Mouse (Mus musculus) heart, embryonic 16.5 days (tissue): ENCODE data around the gene Plekhg4. TPM values are rescaled to one million over a fixed set of nuclear protein-coding genes. Genes with fewer than 3 reads are reported as not detected.

Experiments
- ATAC-seq: fragments of 200-750 bp; cut with Nextera tagmentation; replicated peaks from 2 replicates; pipeline ENCODE4 v1.8.0; 2017; ENCODE audit warnings: moderate number of reproducible peaks; ENCODE audit not compliant: insufficient read depth, low FRiP score; ENCODE audit errors: extremely low read depth
- H3K27ac ChIP-seq: fragments of 300-500 bp; sonication (generic); 2 replicates; pipeline ENCODE4 v1.5.1; 2014; ENCODE audit warnings: mild to moderate bottlenecking, low read length, control low read depth, moderate library complexity
- H3K27me3 ChIP-seq: fragments of 300-500 bp; sonication (generic); 2 replicates; pipeline ENCODE4 v1.6.1; 2014; ENCODE audit warnings: low read length, mixed read lengths; ENCODE audit not compliant: control insufficient read depth, insufficient read depth
- H3K36me3 ChIP-seq: fragments of 300-500 bp; sonication (generic); 2 replicates; pipeline ENCODE4 v1.6.1; 2014; ENCODE audit not compliant: control insufficient read depth, insufficient read depth
- H3K4me1 ChIP-seq: fragments of 300-500 bp; sonication (generic); 2 replicates; pipeline ENCODE4 v1.6.1; 2014; ENCODE audit warnings: low read length, mixed read lengths; ENCODE audit not compliant: control insufficient read depth, insufficient read depth
- H3K4me2 ChIP-seq: fragments of 300-500 bp; sonication (generic); 2 replicates; pipeline ENCODE4 v1.6.1; 2014; ENCODE audit warnings: low read depth, mild to moderate bottlenecking, control low read depth, low read length
- H3K4me3 ChIP-seq: fragments of 300-500 bp; sonication (generic); 2 replicates; pipeline ENCODE4 v1.5.1; 2014; ENCODE audit warnings: mild to moderate bottlenecking, control low read depth, low read length
- H3K9ac ChIP-seq: fragments of 300-500 bp; sonication (generic); 2 replicates; pipeline ENCODE4 v1.6.1; 2014; ENCODE audit warnings: low read length, control low read depth
- H3K9me3 ChIP-seq: fragments of 300-500 bp; sonication (generic); replicated peaks from 2 replicates; pipeline ENCODE4 v1.6.1; 2016; ENCODE audit warnings: low read length; ENCODE audit not compliant: control insufficient read depth
- WGBS: fragments of 180-500 bp; shearing (Covaris S2); extraction: QIAGEN DNeasy Blood & Tissue Kit; methylation state at CpG from one replicate; pipeline ENCODE4 v1.1.7; 2014; 5-methylcytosine and 5-hydroxymethylcytosine counted together
- polyA plus RNA-seq: library from polyadenylated mRNA; unstranded; fragments of >200 nt; fragmentation: Nextera tagmentation; extraction: Ambion mirVana; gene quantifications from 2 replicates; pipeline ENCODE4 v1.2.1, GENCODE M21; 2015

The Plekhg4 gene
- polyA plus RNA-seq, 1 experiment from 2014 or later = 0.18 TPM

DNA sequence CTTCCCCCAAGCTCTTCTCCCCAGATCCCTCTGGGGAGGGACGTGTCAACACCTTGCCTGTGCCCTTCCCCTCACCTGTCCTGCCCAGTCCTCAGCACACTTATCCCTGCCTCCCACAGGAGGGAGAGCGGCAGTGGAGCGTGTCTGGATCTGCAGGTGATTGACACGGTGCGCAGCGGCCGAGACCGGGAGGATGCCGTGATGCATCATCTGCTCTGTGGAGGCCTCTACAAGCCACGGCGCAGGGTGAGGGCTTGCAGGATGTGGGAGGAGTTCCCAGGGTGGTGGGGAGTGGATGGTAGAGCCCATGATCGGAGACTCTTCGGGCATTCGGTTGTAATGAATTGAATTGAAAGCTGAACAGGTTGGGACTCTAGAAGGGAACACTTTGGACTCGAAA is 13.9 kb upstream of the Plekhg4 start:
- H3K36me3 ChIP-seq = no peaks in the 10 kb centered on the region
- no peak overlapping the region for H3K4me2 ChIP-seq
- peaks cover 8% of the 10 kb centered on the region for H3K4me1 ChIP-seq
- no peaks in the 10 kb centered on the region for H3K9me3 ChIP-seq
- no peak overlapping the region for H3K27ac ChIP-seq
- H3K4me3 ChIP-seq = no peak overlapping the region
- WGBS = 71% methylated on average over 15 of the region's 15 CpGs
- H3K27me3 ChIP-seq = no peaks in the 10 kb centered on the region
- H3K9ac ChIP-seq = no peak overlapping the region
- no peak for ATAC-seq

GRCm38 (mm10) chr8:105359646-105360045 is 13.4 kb upstream of the Plekhg4 start:
- 32% methylated on average over 4 of the region's 4 CpGs for WGBS
- H3K4me2 ChIP-seq = no peak overlapping the region
- ATAC-seq = no peak; the same call in 1 of the 2 replicates
- no peak overlapping the region for H3K27ac ChIP-seq
- H3K9me3 ChIP-seq = no peaks in the 10 kb centered on the region
- no peaks in the 10 kb centered on the region for H3K36me3 ChIP-seq
- no peak overlapping the region for H3K4me3 ChIP-seq
- peaks cover 8% of the 10 kb centered on the region for H3K4me1 ChIP-seq
- no peak overlapping the region for H3K9ac ChIP-seq
- no peaks in the 10 kb centered on the region for H3K27me3 ChIP-seq

- no peak overlapping the region for H3K4me3 ChIP-seq
- H3K4me2 ChIP-seq = no peak overlapping the region
- peaks cover 8% of the 10 kb centered on the region for H3K4me1 ChIP-seq
- WGBS = 54% methylated on average over 12 of the region's 12 CpGs
- ATAC-seq = peak; percentile 40; the same call in 1 of the 2 replicates
- no peaks in the 10 kb centered on the region for H3K36me3 ChIP-seq
- no peak overlapping the region for H3K9ac ChIP-seq
- H3K27ac ChIP-seq = peak overlapping the region; percentile 30
- H3K9me3 ChIP-seq = no peaks in the 10 kb centered on the region
- no peaks in the 10 kb centered on the region for H3K27me3 ChIP-seq
These were observed 11.0 kb upstream of the Plekhg4 start for GRCm38 (mm10) chr8:105361751-105362702.

- peaks cover 6% of the 10 kb centered on the region for H3K4me1 ChIP-seq
- H3K9ac ChIP-seq = no peak overlapping the region
- H3K27me3 ChIP-seq = no peaks in the 10 kb centered on the region
- H3K36me3 ChIP-seq = no peaks in the 10 kb centered on the region
- H3K27ac ChIP-seq = no peak overlapping the region
- H3K4me2 ChIP-seq = no peak overlapping the region
- ATAC-seq = no peak
- WGBS = 65% methylated on average over 2 of the region's 2 CpGs
- no peak overlapping the region for H3K4me3 ChIP-seq
- H3K9me3 ChIP-seq = no peaks in the 10 kb centered on the region
These were observed 6.0 kb upstream of the Plekhg4 start for GRCm38 (mm10) chr8:105367107-105367506.

DNA sequence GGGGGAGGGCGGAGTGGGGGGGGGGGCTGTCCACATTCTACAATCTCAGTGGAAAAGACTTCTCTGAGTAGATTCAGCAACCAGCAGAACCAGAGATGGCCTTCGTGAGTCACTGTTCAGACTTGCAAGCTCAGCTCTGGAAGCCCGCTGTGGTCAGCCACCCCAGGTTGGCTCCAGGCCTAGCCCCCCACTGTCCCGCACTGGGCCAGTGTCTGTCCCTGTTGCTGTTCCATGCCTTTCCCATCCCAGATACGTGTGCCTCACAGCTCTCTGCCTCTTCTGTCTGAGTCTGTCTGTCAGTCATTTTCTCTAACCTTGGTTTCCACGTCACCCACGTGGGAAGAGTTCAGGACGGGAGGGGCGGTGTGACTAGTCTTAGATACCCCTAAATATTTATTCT is 601 bp upstream of the Plekhg4 start:
- Histone ChIP-seq H3K9me3 (0 out of 2 replicates have a peak, but pooled peaks cover 3% of the 10 kb centered on the region), H3K9ac (no peak overlapping the region), H3K4me2 (no peak overlapping the region), H3K36me3 (no peaks in the 10 kb centered on the region), H3K4me3 (no peak overlapping the region), H3K27ac (no peak overlapping the region), H3K4me1 (no peaks in the 10 kb centered on the region), H3K27me3 (0 out of 2 replicates have a peak, but pooled peaks cover 5% of the 10 kb centered on the region)
- WGBS = 71% methylated on average over 9 of the region's 9 CpGs
- ATAC-seq = no peak

GRCm38 (mm10) chr8:105374513-105374966 is 1.5 kb downstream of the Plekhg4 start:
- H3K9me3 ChIP-seq = 0 out of 2 replicates have a peak, but pooled peaks cover 3% of the 10 kb centered on the region
- 27% methylated on average over 33 of the region's 33 CpGs for WGBS
- H3K4me3 ChIP-seq = peak overlapping the region; percentile 22; the same call in 1 of the 2 replicates
- H3K9ac ChIP-seq = no peak overlapping the region
- H3K4me1 ChIP-seq = peaks cover 7% of the 10 kb centered on the region
- H3K36me3 ChIP-seq = no peaks in the 10 kb centered on the region
- peak overlapping the region; percentile 53 for H3K4me2 ChIP-seq
- H3K27ac ChIP-seq = no peak overlapping the region
- no peak; the same call in 1 of the 2 replicates for ATAC-seq
- H3K27me3 ChIP-seq = 0 out of 2 replicates have a peak, but pooled peaks cover 5% of the 10 kb centered on the region

DNA sequence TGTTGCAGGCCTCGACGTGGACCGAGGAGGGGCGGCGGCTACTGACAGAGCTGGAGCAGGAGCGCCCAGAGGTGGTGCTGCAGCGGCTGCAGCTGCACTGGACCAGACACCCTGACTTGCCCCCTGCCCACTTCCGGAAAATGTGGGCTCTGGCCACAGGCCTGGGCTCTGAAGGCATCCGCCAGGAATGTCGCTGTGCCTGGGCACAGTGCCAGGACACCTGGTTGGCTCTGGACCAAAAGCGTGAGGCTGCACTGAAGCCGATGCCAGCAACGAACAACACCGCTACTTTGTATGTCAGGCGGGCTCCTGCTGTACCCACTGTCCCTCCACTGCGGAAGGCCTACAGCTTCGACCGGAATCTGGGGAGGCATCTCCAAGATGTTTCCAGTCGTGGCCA is 5.6 kb downstream of the Plekhg4 start:
- no peak overlapping the region for H3K4me3 ChIP-seq
- no peak overlapping the region for H3K27ac ChIP-seq
- ATAC-seq = peak; percentile 64
- 0 out of 2 replicates have a peak overlapping the region, but pooled peaks have one; percentile 28 for H3K9ac ChIP-seq
- peaks cover 7% of the 10 kb centered on the region for H3K4me1 ChIP-seq
- peak overlapping the region; percentile 2; the same call in 1 of the 2 replicates for H3K4me2 ChIP-seq
- WGBS = 31% methylated on average over 19 of the region's 19 CpGs
- H3K9me3 ChIP-seq = 0 out of 2 replicates have a peak, but pooled peaks cover 3% of the 10 kb centered on the region
- 0 out of 2 replicates have a peak, but pooled peaks cover 3% of the 10 kb centered on the region for H3K27me3 ChIP-seq
- no peaks in the 10 kb centered on the region for H3K36me3 ChIP-seq

DNA sequence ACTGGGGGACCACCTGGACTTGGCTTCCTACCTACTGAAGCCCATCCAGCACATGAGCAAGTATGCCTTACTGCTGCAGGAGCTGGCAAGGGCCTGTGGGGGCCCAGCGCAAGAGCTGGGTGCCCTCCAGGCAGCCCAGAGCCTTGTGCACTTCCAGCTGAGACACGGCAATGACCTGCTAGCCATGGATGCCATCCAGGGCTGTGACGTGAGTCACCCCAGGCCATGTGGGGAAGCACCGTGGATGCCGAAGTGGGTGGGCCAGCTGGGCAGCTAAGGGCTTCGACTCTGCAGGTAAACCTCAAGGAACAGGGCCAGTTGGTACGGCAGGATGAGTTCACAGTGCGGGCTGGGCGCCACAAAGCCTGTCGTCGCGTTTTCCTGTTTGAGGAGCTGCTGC is 7.2 kb downstream of the Plekhg4 start:
- H3K36me3 ChIP-seq = no peaks in the 10 kb centered on the region
- H3K27me3 ChIP-seq = 0 out of 2 replicates have a peak, but pooled peaks cover 2% of the 10 kb centered on the region
- no peak overlapping the region for H3K4me2 ChIP-seq
- WGBS = 85% methylated on average over 12 of the region's 12 CpGs
- no peak overlapping the region for H3K27ac ChIP-seq
- no peaks in the 10 kb centered on the region for H3K9me3 ChIP-seq
- no peak overlapping the region for H3K4me3 ChIP-seq
- H3K9ac ChIP-seq = no peak overlapping the region
- no peak for ATAC-seq
- H3K4me1 ChIP-seq = peaks cover 7% of the 10 kb centered on the region

DNA sequence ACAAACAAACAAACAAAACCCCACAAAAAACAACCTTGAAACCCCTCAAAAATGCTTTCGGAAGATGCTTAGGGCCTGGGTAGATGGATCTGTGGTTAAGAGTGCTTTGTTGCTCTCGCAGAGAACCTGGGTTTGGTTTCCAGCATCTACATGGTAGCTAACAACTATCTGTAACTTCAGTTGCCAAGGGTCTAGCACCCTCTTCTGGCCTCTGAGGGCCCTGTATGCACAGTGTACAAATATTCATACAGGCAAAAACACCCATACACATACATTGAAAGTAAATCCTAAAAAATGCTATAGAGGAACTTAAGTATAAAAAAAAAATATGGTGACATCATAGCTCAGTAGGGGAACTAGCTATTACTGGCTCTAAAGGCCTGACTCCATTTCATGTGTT is 11.0 kb downstream of the Plekhg4 start:
- 96% methylated on average over 2 of the region's 2 CpGs for WGBS
- peaks cover 22% of the 10 kb centered on the region for H3K4me1 ChIP-seq
- no peak overlapping the region for H3K4me2 ChIP-seq
- no peak overlapping the region for H3K4me3 ChIP-seq
- H3K9me3 ChIP-seq = no peaks in the 10 kb centered on the region
- 0 out of 2 replicates have a peak, but pooled peaks cover 3% of the 10 kb centered on the region for H3K27me3 ChIP-seq
- no peak overlapping the region for H3K27ac ChIP-seq
- H3K9ac ChIP-seq = no peak overlapping the region
- H3K36me3 ChIP-seq = no peaks in the 10 kb centered on the region
- ATAC-seq = no peak
